Comparison of ENCODE assay signal across 18 mouse cellular contexts in the genomic region with DNA sequence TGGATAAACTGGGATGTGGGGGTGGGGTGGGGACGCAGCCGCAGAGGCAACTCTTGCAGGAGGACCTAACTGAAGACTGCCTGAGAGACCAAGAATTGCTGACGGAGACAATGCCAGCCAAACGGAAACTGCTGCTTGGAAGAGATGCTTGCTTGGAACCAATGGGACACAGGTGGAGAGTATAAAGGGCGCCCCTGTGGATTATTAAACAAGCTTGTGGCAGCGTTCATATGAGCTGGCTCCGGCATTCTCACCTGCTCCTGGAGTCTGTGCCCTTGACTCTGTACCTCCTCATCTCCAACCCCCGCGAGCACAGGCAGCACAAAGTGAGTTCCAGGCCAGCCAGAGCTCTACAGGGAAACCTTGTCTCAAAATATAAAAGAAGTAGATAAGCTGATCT. TPM values are rescaled to one million over a fixed set of nuclear protein-coding genes. Genes with fewer than 3 reads are reported as not detected.
A peak's percentile ranks its signal among the peaks of the same experiment; 100 is the strongest.
DNase-seq lines count a peak whose midpoint lies in the region; ATAC-seq lines count a peak whose summit lies in the region.
"Had no signal": no experiment of that assay in that cellular context is flagged by ENCODE, and none has a peak within 500 bp of the region (broad histone marks: within the 10 kb centered on the region; RNA-seq: fewer than 3 reads in every experiment).

No protein-coding gene starts in this region.

- no peaks in the 10 kb centered on the region; the same call in 1 of the 2 replicates for H3K36me3 ChIP-seq in forebrain, embryonic 13.5 days (ENCODE audit: poor library complexity, severe bottlenecking)
- no peaks in the 10 kb centered on the region for H3K36me3 ChIP-seq in forebrain, embryonic 15.5 days
- H3K36me3 ChIP-seq in midbrain, embryonic 16.5 days (ENCODE audit: control insufficient read depth, insufficient read depth, low read length) = no peaks in the 10 kb centered on the region
- no peaks in the 10 kb centered on the region for H3K36me3 ChIP-seq in midbrain, embryonic 15.5 days (replicated peaks)
- H3K36me3 ChIP-seq in kidney, embryonic 16.5 days (ENCODE audit: insufficient read depth, low read length) = no peaks in the 10 kb centered on the region
- H3K36me3 ChIP-seq: heart, embryonic 15.5 days had no signal

- H3K4me3 ChIP-seq in forebrain, embryonic 13.5 days = no peak overlapping the region
- no peak overlapping the region for H3K4me3 ChIP-seq in forebrain, embryonic 15.5 days
- H3K4me3 ChIP-seq in midbrain, embryonic 16.5 days (ENCODE audit: low read depth, low read length) = no peak overlapping the region
- no peak overlapping the region for H3K4me3 ChIP-seq in midbrain, embryonic 15.5 days
- no peak overlapping the region for H3K4me3 ChIP-seq in kidney, embryonic 16.5 days (ENCODE audit: low read length)
- H3K4me3 ChIP-seq: embryonic facial prominence, embryonic 10.5 days; heart, adult 2 months; heart, embryonic 15.5 days had no signal

- no peak for DNase-seq in yolk sac, embryonic 10.5 days (ENCODE audit: low spot score)
- DNase-seq in layer of hippocampus, postnatal 25 days (ENCODE audit: extremely low spot score in 1 of 2, low spot score in 1 of 2) = no peak
- DNase-seq: adrenal gland, postnatal 10 days; cerebellum, adult 11-12 months; gastrocnemius, postnatal 10 days; heart, adult 2 months; lung, postnatal 14 days; right cerebral cortex, postnatal 14 days; thymus, postnatal 25 days had no signal

- H3K4me2 ChIP-seq in forebrain, embryonic 13.5 days = no peak overlapping the region
- H3K4me2 ChIP-seq in forebrain, embryonic 15.5 days (replicated peaks) = no peak overlapping the region
- H3K4me2 ChIP-seq in midbrain, embryonic 16.5 days (ENCODE audit: low read length) = no peak overlapping the region
- no peak overlapping the region for H3K4me2 ChIP-seq in midbrain, embryonic 15.5 days
- H3K4me2 ChIP-seq in kidney, embryonic 16.5 days (replicated peaks; ENCODE audit: low read depth, low read length) = no peak overlapping the region
- H3K4me2 ChIP-seq: heart, embryonic 15.5 days had no signal

- peaks cover 80% of the 10 kb centered on the region for H3K4me1 ChIP-seq in forebrain, embryonic 13.5 days
- peaks cover 56% of the 10 kb centered on the region for H3K4me1 ChIP-seq in forebrain, embryonic 15.5 days
- peaks cover 43% of the 10 kb centered on the region for H3K4me1 ChIP-seq in midbrain, embryonic 16.5 days (ENCODE audit: control insufficient read depth, insufficient read depth, low read length)
- H3K4me1 ChIP-seq in midbrain, embryonic 15.5 days = peaks cover 70% of the 10 kb centered on the region
- peaks cover 22% of the 10 kb centered on the region for H3K4me1 ChIP-seq in kidney, embryonic 16.5 days (ENCODE audit: insufficient read depth, low read length)

- 85% methylated on average over 9 of the region's 9 CpGs for WGBS in forebrain, embryonic 13.5 days
- WGBS in forebrain, embryonic 15.5 days = 72% methylated on average over 9 of the region's 9 CpGs
- WGBS in midbrain, embryonic 16.5 days = 74% methylated on average over 9 of the region's 9 CpGs
- 72% methylated on average over 9 of the region's 9 CpGs for WGBS in midbrain, embryonic 15.5 days
- 80% methylated on average over 9 of the region's 9 CpGs for WGBS in kidney, embryonic 16.5 days

- H3K27me3 ChIP-seq in forebrain, embryonic 13.5 days = no peaks in the 10 kb centered on the region
- no peaks in the 10 kb centered on the region for H3K27me3 ChIP-seq in forebrain, embryonic 15.5 days
- no peaks in the 10 kb centered on the region for H3K27me3 ChIP-seq in midbrain, embryonic 16.5 days (ENCODE audit: control insufficient read depth, insufficient read depth, low read depth, low read length)
- no peaks in the 10 kb centered on the region for H3K27me3 ChIP-seq in midbrain, embryonic 15.5 days (replicated peaks)
- no peaks in the 10 kb centered on the region for H3K27me3 ChIP-seq in kidney, embryonic 16.5 days (ENCODE audit: insufficient read depth, low read length)
- H3K27me3 ChIP-seq: heart, embryonic 15.5 days had no signal

- no peak for ATAC-seq in forebrain, embryonic 13.5 days
- ATAC-seq in forebrain, embryonic 15.5 days (replicated peaks) = no peak
- no peak for ATAC-seq in midbrain, embryonic 16.5 days
- no peak for ATAC-seq in midbrain, embryonic 15.5 days (replicated peaks)
- ATAC-seq in kidney, embryonic 16.5 days (ENCODE audit: low FRiP score, low TSS enrichment) = peak; percentile 31; the same call in 1 of the 2 replicates

- H3K9ac ChIP-seq in forebrain, embryonic 13.5 days = no peak overlapping the region
- no peak overlapping the region for H3K9ac ChIP-seq in forebrain, embryonic 15.5 days (replicated peaks)
- H3K9ac ChIP-seq in midbrain, embryonic 16.5 days (ENCODE audit: low read depth, low read length) = no peak overlapping the region
- no peak overlapping the region for H3K9ac ChIP-seq in midbrain, embryonic 15.5 days
- H3K9ac ChIP-seq in kidney, embryonic 16.5 days (replicated peaks; ENCODE audit: low read length) = no peak overlapping the region
- H3K9ac ChIP-seq: heart, embryonic 15.5 days had no signal

- H3K9me3 ChIP-seq in forebrain, embryonic 13.5 days (replicated peaks) = no peaks in the 10 kb centered on the region
- no peaks in the 10 kb centered on the region for H3K9me3 ChIP-seq in forebrain, embryonic 15.5 days
- no peaks in the 10 kb centered on the region for H3K9me3 ChIP-seq in midbrain, embryonic 16.5 days (replicated peaks; ENCODE audit: control insufficient read depth, low read length, poor library complexity, severe bottlenecking)
- no peaks in the 10 kb centered on the region for H3K9me3 ChIP-seq in midbrain, embryonic 15.5 days
- no peaks in the 10 kb centered on the region for H3K9me3 ChIP-seq in kidney, embryonic 16.5 days (ENCODE audit: low read length)
- H3K9me3 ChIP-seq: embryonic facial prominence, embryonic 10.5 days; heart, embryonic 15.5 days had no signal

- peak overlapping the region; percentile 74 for H3K27ac ChIP-seq in forebrain, embryonic 13.5 days
- no peak overlapping the region for H3K27ac ChIP-seq in forebrain, embryonic 15.5 days (replicated peaks)
- 0 out of 2 replicates have a peak overlapping the region, but pooled peaks have one; percentile 71 for H3K27ac ChIP-seq in midbrain, embryonic 16.5 days (ENCODE audit: low read length)
- no peak overlapping the region for H3K27ac ChIP-seq in midbrain, embryonic 15.5 days
- no peak overlapping the region for H3K27ac ChIP-seq in kidney, embryonic 16.5 days (ENCODE audit: low read length)
- H3K27ac ChIP-seq: embryonic facial prominence, embryonic 10.5 days; heart, adult 2 months; heart, embryonic 15.5 days; kidney, postnatal 0 days had no signal

RNA-seq across cellular contexts. Expression of a gene that starts 23.5 kb away (rescaled TPM):
- 4.9 and 5.4 TPM in 2 replicates for polyA plus RNA-seq in forebrain, embryonic 13.5 days (2015; fragmentation: Nextera tagmentation; extraction: Ambion mirVana)
- polyA plus RNA-seq in forebrain, embryonic 15.5 days (2015; fragmentation: Nextera tagmentation; extraction: Ambion mirVana) = 9.3 TPM in 2 replicates
- 7.2 and 9.1 TPM in 2 replicates for polyA plus RNA-seq in midbrain, embryonic 16.5 days (2015; fragmentation: Nextera tagmentation; extraction: Ambion mirVana)
- polyA plus RNA-seq in midbrain, embryonic 15.5 days (2015; fragmentation: Nextera tagmentation; extraction: Ambion mirVana) = 12.8 and 13.6 TPM in 2 replicates
- polyA plus RNA-seq in kidney, embryonic 16.5 days (2015; fragmentation: Nextera tagmentation; extraction: Ambion mirVana) = 1.0 and 1.1 TPM in 2 replicates
- total RNA-seq in layer of hippocampus, postnatal 25 days (2021) = 10 to 100 TPM; 37.1 to 47.1 TPM
- polyA plus RNA-seq: liver, embryonic 16.5 days had no signal

Comparison
In these comparisons a context has a peak if more than half of its experiments do, and no peak if none do; other contexts are left out.
1. H3K27ac ChIP-seq: peak in forebrain, embryonic 13.5 days (single experiment) and midbrain, embryonic 16.5 days (single experiment); none in forebrain, embryonic 15.5 days (single experiment), midbrain, embryonic 15.5 days (single experiment) and kidney, embryonic 16.5 days (single experiment).